ENCODE assay signal across 19 mouse cellular contexts in genomic region chr12:89848116-89848515, GRCm38 (mm10).
DNase-seq lines count a peak whose midpoint lies in the region; ATAC-seq and TF ChIP-seq lines count a peak whose summit lies in the region.
"Had no signal": no experiment of that assay in that cellular context is flagged by ENCODE, and none has a peak within 500 bp of the region (broad histone marks: within the 10 kb centered on the region; RNA-seq: fewer than 3 reads in every experiment).

No protein-coding gene starts in this region.

- peak; percentile 73 for DNase-seq in cerebellum, adult 11 months
- DNase-seq in cerebellum, adult 2 months, result peak; percentile 80 to 86
- peak; percentile 75 to 83 for DNase-seq in cerebellum, postnatal 10 days
- DNase-seq in frontal cortex, postnatal 14 days (ENCODE audit: low spot score in 2 of 2), result no peak
- DNase-seq in kidney, adult 18-20 months, result no peak
- DNase-seq: adrenal gland, postnatal 14 days; B cell, adult 2 months; gastrocnemius, postnatal 14 days; heart, adult 2 months; heart, postnatal 14 days; kidney, adult 11 months had no signal

- no peak for TF ChIP-seq CTCF in cerebellum, adult 2 months (IDR thresholded peaks at IDR 0.05; ENCODE audit: borderline replicate concordance, insufficient read depth, low read depth, low read length)

- H3K27ac ChIP-seq in cerebellum, adult 2 months (ENCODE audit: insufficient read depth, low read length), result no peak overlapping the region
- H3K27ac ChIP-seq: embryonic facial prominence, embryonic 12.5 days; forebrain, embryonic 15.5 days; heart, adult 2 months; heart, embryonic 15.5 days; hindbrain, embryonic 13.5 days; hindbrain, postnatal 0 days had no signal

- no peaks in the 10 kb centered on the region for H3K27me3 ChIP-seq in cerebellum, adult 2 months (ENCODE audit: control insufficient read depth, insufficient read depth, low read length)
- H3K27me3 ChIP-seq: embryonic facial prominence, embryonic 12.5 days; forebrain, embryonic 15.5 days; heart, embryonic 15.5 days; hindbrain, embryonic 13.5 days had no signal

- no peak for TF ChIP-seq POLR2A in cerebellum, adult 2 months (IDR thresholded peaks at IDR 0.05; ENCODE audit: borderline replicate concordance, insufficient read depth, low read length)

- 5% methylated on average over 1 of the region's 1 CpGs for WGBS in cerebellum, adult 2 months

- no peak for ATAC-seq in cerebellum, adult (ENCODE audit: insufficient number of reproducible peaks, low FRiP score, low TSS enrichment)
- no peak for ATAC-seq in megakaryocyte progenitor cell, adult 5-6 weeks (replicated peaks; ENCODE audit: poor library complexity)
- ATAC-seq: CD4-positive, CD25-positive, alpha-beta regulatory T cell, adult 4 months; forebrain, embryonic 15.5 days; hindbrain, postnatal 0 days had no signal

- no peak overlapping the region for H3K4me3 ChIP-seq in cerebellum, adult 2 months (replicated peaks; ENCODE audit: insufficient read depth, low read depth, low read length)
- H3K4me3 ChIP-seq: embryonic facial prominence, embryonic 12.5 days; forebrain, embryonic 15.5 days; heart, adult 2 months; heart, embryonic 15.5 days; hindbrain, embryonic 13.5 days had no signal

- peaks cover 19% of the 10 kb centered on the region for H3K4me1 ChIP-seq in cerebellum, adult 2 months (ENCODE audit: control insufficient read depth, insufficient read depth, low read length)
- H3K4me1 ChIP-seq: embryonic facial prominence, embryonic 12.5 days; heart, embryonic 15.5 days had no signal

Comparison
In these comparisons a context has a peak if more than half of its experiments do, and no peak if none do; other contexts are left out.
1. DNase-seq: peak in cerebellum, adult 11 months (single experiment), cerebellum, adult 2 months (2 of 2) and cerebellum, postnatal 10 days (2 of 2); none in frontal cortex, postnatal 14 days (0 of 2) and kidney, adult 18-20 months (single experiment).